Mouse (Mus musculus): ENCODE results near the gene Arl16. TPM values are rescaled to one million over a fixed set of nuclear protein-coding genes. Genes with fewer than 3 reads are reported as not detected.

Gene Arl16
- polyA plus RNA-seq, 1 experiment = 24.0 TPM

DNA sequence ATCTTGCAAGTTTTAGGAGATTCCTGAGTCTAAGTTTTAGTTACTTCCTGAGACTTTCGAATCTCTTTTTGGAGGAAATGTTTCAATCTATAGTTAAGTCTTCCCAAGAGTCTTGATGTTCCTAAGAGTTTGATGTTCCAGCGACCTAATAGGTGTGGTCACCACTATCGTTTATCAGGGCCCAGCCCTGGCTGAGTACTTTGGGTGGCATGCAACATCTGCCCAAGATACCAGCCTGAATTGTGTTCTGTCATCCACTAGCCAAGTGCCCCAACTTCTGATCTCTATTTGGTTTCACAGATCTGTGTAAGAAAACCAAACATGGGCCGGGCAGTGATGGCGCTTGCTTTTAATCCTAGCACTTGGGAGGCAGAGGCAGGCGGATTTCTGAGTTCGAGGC lies 12.0 kb downstream of the Arl16 start:
- Histone ChIP-seq H3K4me3 (ENCODE audit: insufficient read depth, low read length) (no peak overlapping the region), H3K27ac (ENCODE audit: insufficient read depth, low read length) (no peak overlapping the region), H3K4me1 (ENCODE audit: control insufficient read depth, insufficient read depth, low read length) (no peaks in the 10 kb centered on the region)
- TF ChIP-seq CTCF (IDR thresholded peaks at IDR 0.05; ENCODE audit: borderline replicate concordance, insufficient read depth, low read length) = no peak
- TF ChIP-seq POLR2A (IDR thresholded peaks at IDR 0.05; ENCODE audit: low read depth, low read length) = no peak

DNA sequence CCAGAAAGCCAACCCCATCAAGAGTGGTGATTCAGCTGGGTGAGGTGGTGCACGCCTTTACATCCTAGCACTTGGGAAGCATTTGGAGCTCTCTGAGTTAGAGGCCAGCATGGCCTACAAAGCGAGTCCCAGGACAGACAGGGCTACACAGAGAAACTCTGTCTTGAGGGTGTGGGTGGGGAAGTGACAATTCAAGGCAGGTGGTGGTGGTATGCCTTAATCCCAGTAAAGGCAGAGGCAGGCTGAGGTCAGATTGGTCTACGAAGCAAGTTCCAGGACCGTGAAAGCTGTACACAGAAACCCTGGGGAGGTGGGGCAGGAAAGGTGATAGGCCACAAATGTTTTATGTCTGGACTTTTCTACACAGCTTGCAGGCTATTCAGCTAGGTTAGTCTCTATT lies 12.4 kb downstream of the Arl16 start:
- TF ChIP-seq POLR2A (IDR thresholded peaks at IDR 0.05; ENCODE audit: low read depth, low read length) = no peak
- TF ChIP-seq CTCF (IDR thresholded peaks at IDR 0.05; ENCODE audit: borderline replicate concordance, insufficient read depth, low read length) = no peak
- Histone ChIP-seq H3K4me3 (ENCODE audit: insufficient read depth, low read length) (no peak overlapping the region), H3K4me1 (ENCODE audit: control insufficient read depth, insufficient read depth, low read length) (no peaks in the 10 kb centered on the region), H3K27ac (ENCODE audit: insufficient read depth, low read length) (no peak overlapping the region)

DNA sequence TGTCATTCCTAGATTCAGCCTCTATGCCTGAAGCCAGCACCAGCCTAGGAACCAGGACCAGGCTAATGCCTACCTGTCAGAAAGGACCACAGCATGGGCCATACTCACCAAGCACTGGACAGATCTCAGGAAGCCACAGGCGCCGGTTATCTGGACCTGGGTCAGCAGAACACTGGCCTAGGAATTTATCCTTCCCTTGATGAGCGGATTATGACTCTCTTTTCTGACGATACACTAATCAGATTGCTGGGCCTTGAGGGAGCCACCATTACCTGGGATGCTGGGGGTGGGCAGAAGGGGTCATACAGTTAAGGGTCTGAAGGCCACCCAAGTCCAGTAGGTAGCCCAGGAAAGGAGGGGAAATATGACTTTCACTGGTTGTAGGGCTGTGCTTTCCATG lies 14.1 kb downstream of the Arl16 start, which contains the start of gene Pde6g:
Gene Pde6g, minus strand, starts transcription at position 195 of the 400 bp plus-strand sequence.
- Histone ChIP-seq H3K4me1 (ENCODE audit: control insufficient read depth, insufficient read depth, low read length) (no peaks in the 10 kb centered on the region), H3K4me3 (ENCODE audit: insufficient read depth, low read length) (no peak within 1 kb of the TSS), H3K27ac (ENCODE audit: insufficient read depth, low read length) (no peak within 1 kb of the TSS)
- TF ChIP-seq CTCF (IDR thresholded peaks at IDR 0.05; ENCODE audit: borderline replicate concordance, insufficient read depth, low read length) (no peak), POLR2A (IDR thresholded peaks at IDR 0.05; ENCODE audit: low read depth, low read length) (no peak)

DNA sequence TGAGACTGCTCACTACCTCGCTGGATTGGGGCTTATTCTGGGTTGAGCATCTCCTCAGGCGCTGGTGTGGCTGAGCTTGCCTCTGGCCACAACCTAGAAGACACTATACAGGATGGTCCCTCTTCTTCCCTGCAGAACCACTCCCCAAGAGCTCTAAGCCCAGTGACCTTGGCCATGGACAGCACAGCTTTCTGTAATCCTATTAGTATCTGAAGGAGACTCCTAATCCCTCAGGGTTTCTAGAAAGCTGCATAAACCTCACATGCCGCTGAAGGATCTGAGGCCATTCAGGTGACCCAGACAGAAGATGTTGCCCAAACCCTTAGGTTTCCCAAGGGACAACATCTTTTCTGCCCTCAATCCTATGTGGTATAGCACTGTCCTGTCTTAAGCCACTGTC lies 15.2 kb downstream of the Arl16 start:
- no peak for TF ChIP-seq CTCF (IDR thresholded peaks at IDR 0.05; ENCODE audit: borderline replicate concordance, insufficient read depth, low read length)
- TF ChIP-seq POLR2A (IDR thresholded peaks at IDR 0.05; ENCODE audit: low read depth, low read length) = no peak
- no peak overlapping the region for H3K4me3 ChIP-seq (ENCODE audit: insufficient read depth, low read length)
- H3K27ac ChIP-seq (ENCODE audit: insufficient read depth, low read length) = no peak overlapping the region
- no peaks in the 10 kb centered on the region for H3K4me1 ChIP-seq (ENCODE audit: control insufficient read depth, insufficient read depth, low read length)

DNA sequence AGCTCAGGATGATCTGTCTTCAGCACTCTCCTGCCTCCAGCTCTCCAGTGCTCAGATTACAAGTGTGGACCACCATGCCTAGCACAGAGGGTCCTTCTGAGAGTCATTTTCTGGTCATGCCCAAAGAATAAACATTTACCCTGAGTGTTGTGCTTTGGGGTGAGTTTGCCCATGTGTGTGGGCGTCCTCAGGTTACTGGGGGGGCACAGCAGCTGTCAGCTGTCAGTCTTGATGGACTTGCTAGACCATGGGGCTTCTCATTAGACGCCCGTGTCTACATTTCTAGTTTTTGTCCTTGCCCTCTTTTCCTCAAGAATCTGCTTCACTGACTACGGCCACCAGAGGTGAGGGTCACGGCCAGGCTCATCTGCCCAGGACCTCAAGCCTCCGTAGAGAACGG lies 20.2 kb downstream of the Arl16 start:
- no peak for TF ChIP-seq POLR2A (IDR thresholded peaks at IDR 0.05; ENCODE audit: low read depth, low read length)
- no peak for TF ChIP-seq CTCF (IDR thresholded peaks at IDR 0.05; ENCODE audit: borderline replicate concordance, insufficient read depth, low read length)
- H3K4me3 ChIP-seq (ENCODE audit: insufficient read depth, low read length) = no peak overlapping the region
- H3K27ac ChIP-seq (ENCODE audit: insufficient read depth, low read length) = no peak overlapping the region
- no peaks in the 10 kb centered on the region for H3K4me1 ChIP-seq (ENCODE audit: control insufficient read depth, insufficient read depth, low read length)

DNA sequence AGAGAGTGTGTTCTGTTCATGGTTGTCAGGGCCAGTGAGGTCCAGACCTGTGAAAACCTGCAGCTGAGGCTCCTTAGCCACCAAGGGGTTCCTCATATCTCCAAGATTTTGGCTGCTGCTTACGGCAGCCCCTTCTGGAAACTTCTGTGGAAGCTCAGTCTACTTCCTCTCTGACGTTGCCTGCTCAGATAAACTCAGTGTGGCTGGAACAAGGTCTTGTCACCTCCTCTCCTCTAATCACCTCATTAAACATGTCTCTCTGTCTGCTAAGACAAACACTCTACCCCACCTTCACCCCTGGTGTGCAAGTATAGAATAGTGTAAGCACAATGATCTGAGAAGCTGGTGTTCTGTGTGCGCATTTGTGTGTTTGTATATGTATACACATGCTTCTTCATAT lies 21.9 kb downstream of the Arl16 start:
- no peak overlapping the region for H3K27ac ChIP-seq (ENCODE audit: insufficient read depth, low read length)
- TF ChIP-seq CTCF (IDR thresholded peaks at IDR 0.05; ENCODE audit: borderline replicate concordance, insufficient read depth, low read length) (no peak), POLR2A (IDR thresholded peaks at IDR 0.05; ENCODE audit: low read depth, low read length) (no peak)
- no peaks in the 10 kb centered on the region for H3K4me1 ChIP-seq (ENCODE audit: control insufficient read depth, insufficient read depth, low read length)
- H3K4me3 ChIP-seq (ENCODE audit: insufficient read depth, low read length) = no peak overlapping the region

DNA sequence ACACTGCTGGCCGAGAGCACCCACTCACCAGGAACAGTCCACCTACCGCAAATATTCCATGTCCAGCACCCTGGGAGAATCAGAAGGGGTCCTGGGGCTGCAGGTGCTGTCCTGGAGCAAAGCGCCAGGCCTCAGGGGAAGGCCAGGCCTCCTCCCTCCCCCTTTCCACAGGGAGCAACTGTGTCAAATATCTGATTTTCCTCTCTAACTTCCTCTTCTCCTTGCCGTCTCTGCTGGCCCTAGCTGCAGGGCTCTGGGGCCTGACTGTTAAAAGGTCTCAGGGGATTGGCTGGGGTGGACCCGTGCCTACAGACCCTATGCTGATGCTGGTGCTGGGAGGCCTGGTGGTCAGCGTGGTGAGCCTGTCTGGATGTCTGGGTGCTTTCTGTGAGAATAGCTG lies 23.3 kb downstream of the Arl16 start:
- Histone ChIP-seq H3K4me1 (ENCODE audit: control insufficient read depth, insufficient read depth, low read length) (no peaks in the 10 kb centered on the region), H3K4me3 (ENCODE audit: insufficient read depth, low read length) (no peak overlapping the region), H3K27ac (ENCODE audit: insufficient read depth, low read length) (no peak overlapping the region)
- no peak for TF ChIP-seq CTCF (IDR thresholded peaks at IDR 0.05; ENCODE audit: borderline replicate concordance, insufficient read depth, low read length)
- no peak for TF ChIP-seq POLR2A (IDR thresholded peaks at IDR 0.05; ENCODE audit: low read depth, low read length)

DNA sequence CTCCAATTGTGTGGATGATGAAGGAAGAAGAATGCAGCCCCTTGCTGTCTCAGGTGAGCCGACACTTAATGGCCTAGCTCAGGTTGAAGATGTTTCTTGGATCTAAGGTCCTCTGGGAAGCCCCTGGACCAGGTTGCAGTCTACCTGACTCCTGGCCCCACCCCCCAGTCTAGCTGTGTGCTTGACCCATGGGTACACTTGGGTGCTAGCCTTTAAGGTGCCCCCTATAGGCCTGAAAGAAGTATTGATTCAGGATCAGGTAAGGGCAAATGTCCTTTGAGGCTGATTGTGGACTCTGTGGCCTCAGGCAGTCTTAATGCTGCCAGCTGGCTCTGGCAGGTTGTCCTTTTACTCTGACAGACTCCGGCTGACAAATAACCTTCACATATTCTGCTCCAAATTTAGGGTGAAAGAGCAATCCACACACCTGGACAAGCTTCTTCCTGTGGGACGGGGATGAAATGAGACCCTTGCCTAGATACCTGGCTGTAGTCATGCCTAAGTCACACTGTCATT lies 24.6 kb downstream of the Arl16 start:
- Histone ChIP-seq H3K4me3 (ENCODE audit: insufficient read depth, low read length) (no peak overlapping the region), H3K4me1 (ENCODE audit: control insufficient read depth, insufficient read depth, low read length) (no peaks in the 10 kb centered on the region), H3K27ac (ENCODE audit: insufficient read depth, low read length) (no peak overlapping the region)
- TF ChIP-seq CTCF (IDR thresholded peaks at IDR 0.05; ENCODE audit: borderline replicate concordance, insufficient read depth, low read length) (no peak), POLR2A (IDR thresholded peaks at IDR 0.05; ENCODE audit: low read depth, low read length) (no peak)

DNA sequence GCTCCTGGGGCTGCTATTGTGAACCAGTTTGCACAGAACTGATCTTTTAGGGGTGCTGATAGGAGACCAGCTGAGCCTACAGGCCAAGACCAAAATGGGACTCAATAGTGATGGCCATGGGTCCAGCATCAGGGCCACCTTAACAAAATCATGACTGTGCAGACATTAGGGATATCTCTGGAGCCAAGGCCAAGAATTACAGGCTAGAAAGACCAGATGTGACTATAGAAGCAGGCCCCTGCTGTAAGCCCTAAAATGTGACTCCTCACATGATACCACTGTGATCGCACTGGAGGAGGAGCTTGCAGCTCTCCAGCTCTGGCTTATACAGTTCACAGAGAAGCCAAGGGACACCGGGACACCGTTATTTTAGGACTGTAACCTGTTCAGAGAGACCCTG lies 25.1 kb downstream of the Arl16 start, which contains the start of gene Tspan10:
Gene Tspan10, plus strand, starts transcription at position 301 of the 400 bp plus-strand sequence.
- TF ChIP-seq POLR2A (IDR thresholded peaks at IDR 0.05; ENCODE audit: low read depth, low read length) (no peak), CTCF (IDR thresholded peaks at IDR 0.05; ENCODE audit: borderline replicate concordance, insufficient read depth, low read length) (no peak)
- no peak within 1 kb of the TSS for H3K27ac ChIP-seq (ENCODE audit: insufficient read depth, low read length)
- H3K4me1 ChIP-seq (ENCODE audit: control insufficient read depth, insufficient read depth, low read length) = no peaks in the 10 kb centered on the region
- H3K4me3 ChIP-seq (ENCODE audit: insufficient read depth, low read length) = no peak within 1 kb of the TSS

DNA sequence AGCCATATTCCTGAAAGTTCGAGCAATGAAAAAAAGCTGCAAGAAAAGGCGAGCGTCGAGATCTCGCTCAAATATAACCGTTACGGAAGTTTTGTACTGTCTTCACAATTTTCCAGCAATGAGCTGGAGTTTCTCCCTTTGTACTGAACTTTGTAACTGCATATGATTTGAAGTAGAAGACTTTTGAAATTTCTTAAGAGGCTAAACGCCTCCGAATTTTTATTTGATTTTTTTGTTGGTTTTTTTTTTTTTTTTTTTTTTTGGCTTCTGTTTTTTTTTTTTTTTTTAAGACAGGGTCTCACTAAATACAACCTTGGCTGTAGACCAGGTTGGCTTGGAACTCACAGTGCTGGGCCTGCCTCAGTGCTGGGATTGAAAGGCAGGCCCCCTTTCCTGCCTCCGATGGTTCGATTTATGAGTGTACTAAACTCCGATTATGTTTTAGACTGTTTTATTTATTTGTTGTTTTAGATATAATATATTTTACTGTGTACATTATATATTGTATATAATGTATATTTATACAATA lies 29.5 kb downstream of the Arl16 start:
- no peak for TF ChIP-seq POLR2A (IDR thresholded peaks at IDR 0.05; ENCODE audit: low read depth, low read length)
- TF ChIP-seq CTCF (IDR thresholded peaks at IDR 0.05; ENCODE audit: borderline replicate concordance, insufficient read depth, low read length) = no peak
- Histone ChIP-seq H3K4me1 (ENCODE audit: control insufficient read depth, insufficient read depth, low read length) (no peaks in the 10 kb centered on the region; the same call in 1 of the 2 replicates), H3K4me3 (ENCODE audit: insufficient read depth, low read length) (peak overlapping the region; percentile 59), H3K27ac (ENCODE audit: insufficient read depth, low read length) (no peak overlapping the region)

All from embryonic fibroblast, embryonic 13.5 days (primary cell).